9 mouse cellular contexts compared by ENCODE assay signal in the genomic region with DNA sequence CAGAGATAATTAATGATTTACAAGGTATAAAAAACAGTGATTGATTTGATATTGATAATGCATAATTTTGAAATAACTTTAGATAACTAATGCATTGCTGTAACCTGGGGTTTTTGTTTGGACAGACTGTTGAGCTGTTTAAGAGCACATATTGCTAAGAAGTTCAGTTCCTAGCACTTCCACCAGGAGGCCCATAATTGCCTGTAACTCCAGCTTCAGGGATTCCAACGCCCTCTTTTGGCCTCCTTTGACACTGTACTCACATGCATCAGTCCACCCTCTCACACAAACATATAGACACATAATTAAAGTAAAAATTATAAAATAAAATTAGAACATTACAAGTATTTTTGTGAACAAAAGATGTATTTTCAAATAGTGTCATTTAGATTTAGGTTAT. TPM values are rescaled to one million over a fixed set of nuclear protein-coding genes. Genes with fewer than 3 reads are reported as not detected.
A peak's percentile ranks its signal among the peaks of the same experiment; 100 is the strongest.
DNase-seq lines count a peak whose midpoint lies in the region; ATAC-seq and TF ChIP-seq lines count a peak whose summit lies in the region.
"Had no signal": no experiment of that assay in that cellular context is flagged by ENCODE, and none has a peak within 500 bp of the region (broad histone marks: within the 10 kb centered on the region; RNA-seq: fewer than 3 reads in every experiment).

No protein-coding gene starts in this region.

- H3K9me3 ChIP-seq in kidney, postnatal 0 days (replicated peaks; ENCODE audit: low read length), result no peaks in the 10 kb centered on the region
- no peaks in the 10 kb centered on the region for H3K9me3 ChIP-seq in kidney, embryonic 16.5 days (ENCODE audit: low read length)
- H3K9me3 ChIP-seq in ES-Bruce4 (replicated peaks; ENCODE audit: control insufficient read depth, insufficient read depth, low read length, poor library complexity, severe bottlenecking), result no peaks in the 10 kb centered on the region
- H3K9me3 ChIP-seq in forebrain, embryonic 10.5 days, result no peaks in the 10 kb centered on the region

- WGBS in kidney, postnatal 0 days, result 63% methylated on average over 1 of the region's 1 CpGs
- 66% methylated on average over 1 of the region's 1 CpGs for WGBS in kidney, embryonic 16.5 days
- WGBS in forebrain, embryonic 10.5 days, result 69% methylated on average over 1 of the region's 1 CpGs

- H3K4me2 ChIP-seq in kidney, postnatal 0 days (ENCODE audit: low read length), result no peak overlapping the region
- no peak overlapping the region for H3K4me2 ChIP-seq in kidney, embryonic 16.5 days (replicated peaks; ENCODE audit: low read depth, low read length)

- TF ChIP-seq CTCF in kidney, postnatal 0 days (IDR thresholded peaks at IDR 0.05; ENCODE audit: low read depth), result peak; percentile 63
- peak; percentile 18 for TF ChIP-seq CTCF in ES-Bruce4 (IDR thresholded peaks at IDR 0.05; ENCODE audit: low read depth, low read length)

- peaks cover 33% of the 10 kb centered on the region for H3K36me3 ChIP-seq in kidney, postnatal 0 days (ENCODE audit: insufficient read depth, low read length)
- peaks cover 45% of the 10 kb centered on the region for H3K36me3 ChIP-seq in kidney, embryonic 16.5 days (ENCODE audit: insufficient read depth, low read length)
- H3K36me3 ChIP-seq in ES-Bruce4 (ENCODE audit: control insufficient read depth, insufficient read depth, low read length, poor library complexity, severe bottlenecking), result peaks cover 25% of the 10 kb centered on the region
- H3K36me3 ChIP-seq in forebrain, embryonic 10.5 days (replicated peaks), result peaks cover 81% of the 10 kb centered on the region

- TF ChIP-seq POLR2A in ES-Bruce4 (IDR thresholded peaks at IDR 0.05; ENCODE audit: insufficient read depth, low read length), result no peak

- no peaks in the 10 kb centered on the region for H3K4me1 ChIP-seq in kidney, postnatal 0 days (replicated peaks; ENCODE audit: insufficient read depth, low read length)
- H3K4me1 ChIP-seq in kidney, embryonic 16.5 days (ENCODE audit: insufficient read depth, low read length), result no peaks in the 10 kb centered on the region
- no peaks in the 10 kb centered on the region for H3K4me1 ChIP-seq in ES-Bruce4 (ENCODE audit: control insufficient read depth, insufficient read depth, low read length)
- H3K4me1 ChIP-seq in forebrain, embryonic 10.5 days, result no peaks in the 10 kb centered on the region

- H3K27me3 ChIP-seq in kidney, postnatal 0 days (ENCODE audit: insufficient read depth, low read length), result no peaks in the 10 kb centered on the region
- no peaks in the 10 kb centered on the region for H3K27me3 ChIP-seq in kidney, embryonic 16.5 days (ENCODE audit: insufficient read depth, low read length)
- H3K27me3 ChIP-seq in ES-Bruce4 (ENCODE audit: control insufficient read depth, insufficient read depth, low read length, poor library complexity, severe bottlenecking), result no peaks in the 10 kb centered on the region
- H3K27me3 ChIP-seq in forebrain, embryonic 10.5 days (ENCODE audit: poor library complexity, severe bottlenecking), result no peaks in the 10 kb centered on the region

- no peak overlapping the region for H3K4me3 ChIP-seq in kidney, postnatal 0 days (replicated peaks; ENCODE audit: low read depth, low read length)
- no peak overlapping the region for H3K4me3 ChIP-seq in kidney, embryonic 16.5 days (ENCODE audit: low read length)
- no peak overlapping the region for H3K4me3 ChIP-seq in ES-Bruce4 (ENCODE audit: low read depth, low read length)
- no peak overlapping the region for H3K4me3 ChIP-seq in forebrain, embryonic 10.5 days
- H3K4me3 ChIP-seq: myocyte had no signal

- peak; percentile 58 for DNase-seq in kidney, postnatal 0 days (ENCODE audit: low spot score)
- peak; percentile 23 for DNase-seq in c-Kit-positive CD71-positive TER-119-negative erythroid progenitor cells, embryonic 14.5 days (ENCODE audit: low read depth)
- DNase-seq in lung, postnatal 36 days, result peak; percentile 56
- DNase-seq in spleen, postnatal 4 days (ENCODE audit: low spot score in 2 of 2), result no peak
- no peak for DNase-seq in forebrain, embryonic 10.5 days (ENCODE audit: extremely low spot score, low spot score)
- DNase-seq in right cerebral cortex, adult 2 months (ENCODE audit: low spot score in 2 of 2), result no peak

- no peak for ATAC-seq in kidney, postnatal 0 days (replicated peaks; ENCODE audit: low FRiP score, low read depth)
- ATAC-seq in kidney, embryonic 16.5 days (ENCODE audit: low FRiP score, low TSS enrichment), result no peak

- TF ChIP-seq EP300 in ES-Bruce4 (IDR thresholded peaks at IDR 0.05; ENCODE audit: insufficient read depth, low read depth, low read length), result no peak

- H3K9ac ChIP-seq in kidney, postnatal 0 days (ENCODE audit: low read depth, low read length), result no peak overlapping the region
- no peak overlapping the region for H3K9ac ChIP-seq in kidney, embryonic 16.5 days (replicated peaks; ENCODE audit: low read length)
- no peak overlapping the region for H3K9ac ChIP-seq in ES-Bruce4 (ENCODE audit: low read depth, poor library complexity, severe bottlenecking)

- H3K27ac ChIP-seq in kidney, postnatal 0 days, result no peak overlapping the region
- H3K27ac ChIP-seq in kidney, embryonic 16.5 days (ENCODE audit: low read length), result no peak overlapping the region
- H3K27ac ChIP-seq in ES-Bruce4 (ENCODE audit: insufficient read depth, low read length), result no peak overlapping the region
- no peak overlapping the region for H3K27ac ChIP-seq in forebrain, embryonic 10.5 days

RNA-seq across cellular contexts. Expression of a gene that starts 41.4 kb away (rescaled TPM):
- 4.3 and 5.0 TPM in 2 replicates for polyA plus RNA-seq in kidney, postnatal 0 days (2015; fragmentation: Nextera tagmentation; extraction: Ambion mirVana)
- polyA plus RNA-seq in kidney, embryonic 16.5 days (2015; fragmentation: Nextera tagmentation; extraction: Ambion mirVana), result 3.7 and 4.7 TPM in 2 replicates
- polyA plus RNA-seq in ES-Bruce4 (2011; ENCODE audit: insufficient read depth, insufficient read length, low read depth, missing spikeins), result 40.1 and 41.5 TPM in 2 replicates
- polyA plus RNA-seq in forebrain, embryonic 10.5 days (2016; fragmentation: Nextera tagmentation; extraction: Ambion mirVana), result 2.9 and 3.5 TPM in 2 replicates

RNA-seq across cellular contexts. Expression of a gene that starts 52.7 kb away (rescaled TPM):
- polyA plus RNA-seq in kidney, postnatal 0 days (2015; fragmentation: Nextera tagmentation; extraction: Ambion mirVana), result 0.41 and 0.59 TPM in 2 replicates
- polyA plus RNA-seq in kidney, embryonic 16.5 days (2015; fragmentation: Nextera tagmentation; extraction: Ambion mirVana), result 0.47 and 0.54 TPM in 2 replicates
- 0.28 and 0.90 TPM in 2 replicates for polyA plus RNA-seq in ES-Bruce4 (2011; ENCODE audit: insufficient read depth, insufficient read length, low read depth, missing spikeins)
- polyA plus RNA-seq in forebrain, embryonic 10.5 days (2016; fragmentation: Nextera tagmentation; extraction: Ambion mirVana), result 0.60 and 1.1 TPM in 2 replicates

Comparison
In these comparisons a context has a peak if more than half of its experiments do, and no peak if none do; other contexts are left out.
1. DNase-seq: peak in kidney, postnatal 0 days (single experiment), c-Kit-positive CD71-positive TER-119-negative erythroid progenitor cells, embryonic 14.5 days (single experiment) and lung, postnatal 36 days (single experiment); none in spleen, postnatal 4 days (0 of 2), forebrain, embryonic 10.5 days (single experiment) and right cerebral cortex, adult 2 months (0 of 2).